Mouse (Mus musculus): Measurements from ENCODE around the gene Unc45b.
A peak's percentile ranks its signal among the peaks of the same experiment; 100 is the strongest.

Unc45b gene

DNA sequence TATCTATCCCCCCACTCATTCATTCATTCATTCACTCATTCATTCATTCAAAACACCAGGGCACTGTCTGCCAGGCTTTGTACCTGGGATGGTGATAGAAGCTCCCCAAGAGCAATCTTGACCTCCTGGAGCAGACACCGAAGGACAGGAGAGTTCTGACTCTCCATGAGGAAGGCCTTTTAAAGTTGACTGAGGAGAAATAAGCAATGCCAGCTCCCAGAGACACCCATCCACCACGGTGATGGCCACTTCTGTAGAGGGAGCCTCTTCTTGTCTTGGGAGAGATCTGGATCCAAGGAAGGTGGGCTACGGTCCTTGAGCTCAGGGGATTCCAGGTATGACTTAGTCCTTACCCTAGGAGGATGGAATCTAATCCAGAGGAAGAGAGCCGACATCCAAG, at the start of gene Unc45b:
Gene Unc45b, plus strand, starts transcription at position 301 of the 400 bp plus-strand sequence.
- DNase-seq (ENCODE audit: low spot score), result no peak

GRCm38 (mm10) chr11:82860759-82861158, 49.6 kb upstream of the Unc45b start:
- DNase-seq (ENCODE audit: low spot score), result no peak

DNA sequence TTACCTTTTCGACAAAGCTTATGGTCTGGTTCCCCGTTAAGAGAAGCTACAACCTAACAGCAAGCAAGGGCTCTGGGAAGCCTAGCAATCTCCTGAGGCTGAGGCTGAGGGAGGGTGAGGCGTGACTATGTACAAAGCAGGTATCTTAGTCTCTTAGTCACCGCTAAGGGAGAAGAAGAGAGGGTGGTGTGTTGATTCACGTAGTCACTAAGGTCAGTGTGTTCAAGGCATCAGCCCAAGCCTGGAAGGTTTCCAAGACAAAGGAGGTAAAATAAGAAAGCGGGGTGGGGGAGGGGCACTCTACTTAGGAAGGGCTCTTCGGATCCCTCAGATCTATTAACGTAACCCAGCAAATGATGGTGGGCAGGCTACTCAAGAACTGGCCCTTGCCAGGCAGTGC, 48.8 kb upstream of the Unc45b start:
- DNase-seq (ENCODE audit: low spot score), result no peak

DNA sequence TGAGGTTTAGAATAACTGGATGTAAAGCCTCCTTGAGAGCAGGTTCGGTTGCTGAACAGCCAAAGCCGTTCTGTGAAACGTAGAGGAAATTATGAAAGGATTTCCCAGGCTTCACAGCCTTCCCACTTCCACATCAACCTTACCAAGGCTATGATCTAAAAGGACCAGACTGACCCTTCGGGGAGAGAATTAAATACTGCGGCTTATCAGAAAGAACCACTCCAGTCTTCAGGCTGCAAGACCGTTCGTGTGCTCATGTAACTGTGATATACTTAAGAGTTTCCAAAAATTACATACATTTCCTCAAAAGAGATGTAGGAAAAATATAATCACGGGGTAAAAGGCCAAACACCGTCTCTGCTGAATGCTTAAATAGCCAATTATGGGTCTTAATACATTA, 47.7 kb upstream of the Unc45b start:
- DNase-seq (ENCODE audit: low spot score), result no peak

DNA sequence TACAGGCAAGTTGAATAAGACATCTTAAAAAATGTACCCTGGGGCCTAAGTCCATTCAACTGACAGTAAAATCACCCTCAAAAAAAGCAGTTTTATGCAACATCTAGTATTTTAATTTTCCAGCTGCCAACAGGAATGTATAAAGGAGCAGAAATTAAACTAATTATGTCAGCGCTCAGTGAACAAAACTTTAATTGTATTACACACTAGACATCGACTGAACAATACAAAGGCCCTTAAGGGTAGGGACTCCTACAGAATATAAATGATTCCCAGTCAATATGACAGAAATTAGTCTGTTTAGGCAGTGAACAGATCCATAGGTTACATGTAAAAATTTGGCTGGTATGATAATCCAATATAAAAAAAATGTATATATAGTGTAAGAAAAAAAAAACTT, 47.3 kb upstream of the Unc45b start:
- DNase-seq (ENCODE audit: low spot score), result no peak

- no peak for DNase-seq (ENCODE audit: low spot score)
Observed at GRCm38 (mm10) chr11:82863488-82863931, 46.8 kb upstream of the Unc45b start.

- no peak for DNase-seq (ENCODE audit: low spot score)
Observed at GRCm38 (mm10) chr11:82865957-82866356, 44.4 kb upstream of the Unc45b start.

- DNase-seq (ENCODE audit: low spot score), result no peak
Observed at GRCm38 (mm10) chr11:82866850-82867564, 43.3 kb upstream of the Unc45b start.

DNA sequence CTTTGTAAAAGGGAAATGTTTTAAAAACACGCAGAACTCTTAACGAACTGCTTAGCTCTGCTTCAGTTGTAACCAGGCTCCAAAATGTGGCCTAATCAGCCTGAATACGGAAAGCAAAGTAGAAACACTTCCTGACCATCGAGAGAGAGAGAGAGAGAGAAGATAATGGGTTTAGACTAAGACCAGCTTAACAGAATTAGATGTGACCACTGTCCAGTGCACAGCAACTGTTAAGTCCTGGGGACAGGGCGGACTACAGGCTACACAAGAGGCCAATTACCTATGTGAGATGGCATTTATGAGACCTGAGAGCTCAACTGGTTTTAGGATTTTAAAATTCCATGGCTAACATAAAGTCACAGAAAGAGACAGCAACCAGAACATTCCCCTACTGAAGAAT, 42.4 kb upstream of the Unc45b start:
- DNase-seq (ENCODE audit: low spot score), result no peak

- no peak for DNase-seq (ENCODE audit: low spot score)
Observed at GRCm38 (mm10) chr11:82869506-82870172, 40.7 kb upstream of the Unc45b start.

GRCm38 (mm10) chr11:82870173-82871030, 39.9 kb upstream of the Unc45b start:
- DNase-seq (ENCODE audit: low spot score), result no peak

GRCm38 (mm10) chr11:82871031-82871446, 39.3 kb upstream of the Unc45b start, which contains the start of gene Rffl:
Gene Rffl, minus strand, starts transcription at chr11:82871210.
- DNase-seq (ENCODE audit: low spot score), result peak; percentile 83

- DNase-seq (ENCODE audit: low spot score), result no peak
Observed at GRCm38 (mm10) chr11:82874924-82875323, 35.4 kb upstream of the Unc45b start.

GRCm38 (mm10) chr11:82875631-82876030, 34.7 kb upstream of the Unc45b start:
- DNase-seq (ENCODE audit: low spot score), result no peak

DNA sequence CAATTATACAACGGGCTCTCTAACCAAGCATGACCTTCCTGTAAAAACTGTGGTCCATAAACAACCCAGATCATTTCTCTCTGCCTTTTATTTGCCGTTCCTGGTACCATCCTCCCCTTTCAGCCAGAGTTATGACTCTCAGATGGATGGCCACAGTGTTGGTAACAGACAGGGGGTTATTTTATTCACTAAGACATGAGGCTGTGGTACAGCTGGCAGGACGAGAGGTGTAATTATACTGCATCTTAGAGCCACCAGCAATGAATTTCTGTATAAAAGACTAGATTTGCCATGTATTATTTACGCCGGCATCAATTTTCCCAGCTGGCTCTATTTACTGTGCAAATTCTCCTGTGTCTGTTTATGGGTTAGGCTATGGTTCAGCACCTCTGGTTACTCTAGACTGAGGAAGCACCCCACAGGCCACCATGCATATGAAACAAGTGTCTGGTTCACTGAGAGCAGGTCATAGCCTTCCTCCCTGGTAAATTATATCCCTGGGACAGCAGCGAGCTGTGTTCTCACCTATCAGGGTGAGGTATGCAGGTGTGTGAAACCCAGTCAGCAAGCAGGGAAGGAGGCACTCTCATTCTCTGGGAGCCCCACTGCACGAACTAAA, 32.5 kb upstream of the Unc45b start:
- DNase-seq (ENCODE audit: low spot score), result no peak

GRCm38 (mm10) chr11:82883180-82883579, 27.2 kb upstream of the Unc45b start:
- DNase-seq (ENCODE audit: low spot score), result no peak

DNA sequence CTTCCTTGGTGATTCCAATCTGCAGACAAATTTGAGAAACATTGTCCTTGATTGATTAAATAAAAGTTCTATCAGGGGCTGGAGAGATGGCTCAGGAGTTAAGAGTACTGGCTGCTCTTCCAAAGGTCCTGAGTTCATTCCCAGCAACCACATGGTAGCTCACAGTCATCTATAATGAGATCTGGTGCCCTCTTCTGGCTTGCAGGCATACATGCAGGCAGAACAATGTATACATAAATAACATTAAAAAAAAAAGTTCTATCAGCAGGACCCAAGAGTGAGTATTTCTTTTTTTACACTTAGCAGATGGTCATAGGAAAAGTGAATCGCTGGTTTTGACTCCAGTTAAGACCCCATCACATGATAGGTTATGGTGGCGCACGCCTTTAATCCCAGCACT, 23.8 kb upstream of the Unc45b start:
- DNase-seq (ENCODE audit: low spot score), result no peak

DNA sequence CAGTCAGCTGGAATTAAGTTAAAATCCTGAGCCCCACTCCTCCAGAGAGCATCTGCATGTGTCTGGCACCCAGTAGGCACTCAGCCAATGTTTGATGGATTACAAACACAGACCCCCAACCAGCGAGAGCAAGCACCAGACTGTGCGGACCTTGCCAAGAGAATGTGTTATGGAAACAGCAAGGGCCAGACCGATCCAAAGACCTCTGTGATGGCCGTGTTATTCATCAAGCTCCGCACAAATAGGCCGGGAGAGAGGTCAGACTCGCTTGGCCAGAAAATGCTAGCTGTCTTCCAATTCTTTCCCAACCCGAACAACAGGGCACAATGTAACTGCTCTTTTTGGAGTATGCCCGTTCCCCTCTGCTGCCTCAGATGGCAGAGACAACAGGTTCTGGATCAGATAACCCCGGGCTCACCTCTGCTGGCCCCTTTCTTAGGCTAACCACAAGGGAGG, 21.8 kb upstream of the Unc45b start:
- no peak for DNase-seq (ENCODE audit: low spot score)

DNA sequence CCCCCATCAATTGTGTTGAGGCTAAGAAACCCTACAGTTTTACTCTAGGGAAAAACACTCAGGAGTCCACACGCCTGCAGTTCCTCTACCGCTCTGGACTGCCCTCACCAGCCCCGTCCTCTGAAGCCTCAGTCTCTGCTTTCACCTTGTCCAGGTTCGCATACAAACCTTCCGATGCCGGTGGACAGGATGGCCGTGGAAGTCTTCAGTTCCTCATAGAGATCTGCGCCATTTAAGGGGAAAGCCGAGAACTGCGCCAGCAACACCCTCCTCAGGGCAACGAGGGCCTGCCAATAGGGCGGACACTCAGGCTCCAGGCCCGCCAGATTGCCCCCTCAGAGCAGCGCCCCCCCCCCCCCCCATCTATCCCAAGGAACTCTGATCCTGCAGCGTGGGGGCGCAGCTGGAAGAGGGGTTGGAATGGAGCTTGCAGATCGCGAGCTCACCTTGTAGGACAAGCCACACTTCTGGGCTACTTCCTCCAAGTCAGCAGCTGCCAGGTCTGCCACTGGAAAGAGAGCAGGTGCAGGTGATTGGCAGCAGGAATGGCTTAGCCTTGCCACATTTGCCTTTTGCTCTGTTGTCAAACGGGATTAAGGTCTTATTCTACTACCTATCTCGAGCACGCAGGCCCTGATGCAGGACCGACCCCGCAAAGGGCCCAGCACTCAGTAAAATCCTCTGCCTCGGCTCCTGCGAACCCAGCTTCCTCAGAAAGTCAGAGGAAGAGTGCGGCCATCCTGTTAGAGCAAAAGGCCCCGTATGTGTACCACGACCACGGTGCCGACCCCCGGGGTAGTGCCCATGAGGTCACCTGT, 20.6 kb upstream of the Unc45b start:
- DNase-seq (ENCODE audit: low spot score), result peak; percentile 18

- DNase-seq (ENCODE audit: low spot score), result peak; percentile 90
Observed at GRCm38 (mm10) chr11:82890342-82890762, 20.0 kb upstream of the Unc45b start, which contains the start of gene Rad51d. Gene Rad51d, minus strand, starts transcription at chr11:82890614.

- DNase-seq (ENCODE audit: low spot score), result no peak
Observed at GRCm38 (mm10) chr11:82891936-82892335, 18.4 kb upstream of the Unc45b start, which contains the start of gene Fndc8. Gene Fndc8, plus strand, starts transcription at chr11:82892124.

Data from ovary, postnatal 10 days (tissue).